Mouse (Mus musculus) myocyte (in vitro differentiated cells): Measurements from ENCODE around the gene Atxn3. TPM values are rescaled to one million over a fixed set of nuclear protein-coding genes. Genes with fewer than 3 reads are reported as not detected.

Experiments
- H3K27me3 ChIP-seq: one replicate; pipeline ENCODE4 v1.6.1; 2011; ENCODE audit not compliant: control insufficient read depth, insufficient read depth, insufficient read length
- H3K36me3 ChIP-seq: one replicate; pipeline ENCODE4 v1.6.1; 2011; ENCODE audit not compliant: control insufficient read depth, insufficient read depth
- H3K4me2 ChIP-seq: one replicate; pipeline ENCODE4 v1.6.1; 2011; ENCODE audit warnings: low read depth, control low read depth
- H3K4me3 ChIP-seq: one replicate; pipeline ENCODE4 v1.5.1; 2011; ENCODE audit warnings: mild to moderate bottlenecking, control low read depth, moderate library complexity
- H3K79me2 ChIP-seq: one replicate; pipeline ENCODE4 v1.6.1; 2011; ENCODE audit not compliant: control insufficient read depth, insufficient read depth
- H3ac ChIP-seq: one replicate; pipeline ENCODE4 v1.6.1; 2011; ENCODE audit not compliant: control insufficient read depth, insufficient read length
- CEBPB ChIP-seq: IDR thresholded peaks from 2 replicates; pipeline ENCODE4 v1.6.1; 2011; ENCODE audit warnings: mild to moderate bottlenecking, moderate library complexity; ENCODE audit not compliant: poor library complexity, insufficient read depth, severe bottlenecking
- E2F4 ChIP-seq: IDR thresholded peaks from one replicate; pipeline ENCODE4 v1.6.1; 2011; ENCODE audit warnings: mild to moderate bottlenecking, control low read depth, moderate library complexity; ENCODE audit not compliant: insufficient read depth
- MAX ChIP-seq: IDR thresholded peaks from one replicate; pipeline ENCODE4 v1.6.1; 2011; ENCODE audit warnings: low read depth, mild to moderate bottlenecking, control low read depth
- MYOD1 ChIP-seq, 3 experiments: IDR thresholded peaks; one replicate each; pipeline ENCODE4 v1.6.1; 2011; ENCODE audit warnings: control low read depth in 2 of 3, low read depth in 2 of 3, mild to moderate bottlenecking in 2 of 3, moderate library complexity in 1 of 3; ENCODE audit not compliant: insufficient read length in 2 of 3, control insufficient read depth in 1 of 3
- MYOG ChIP-seq, 3 experiments: IDR thresholded peaks; one replicate each; pipeline ENCODE4 v1.6.1; 2011; ENCODE audit warnings: control low read depth in 2 of 3, low read depth in 2 of 3, mild to moderate bottlenecking in 2 of 3; ENCODE audit not compliant: insufficient read length in 2 of 3, control insufficient read depth in 1 of 3, insufficient read depth in 1 of 3
- POLR2A ChIP-seq: IDR thresholded peaks from one replicate; pipeline ENCODE4 v1.6.1; 2011; ENCODE audit warnings: low read depth, mild to moderate bottlenecking, control low read depth, moderate library complexity; ENCODE audit not compliant: insufficient read length
- POLR2AphosphoS2 ChIP-seq: IDR thresholded peaks from one replicate; pipeline ENCODE4 v1.6.1; 2011; ENCODE audit warnings: low read depth, control low read depth; ENCODE audit not compliant: insufficient read length
- REST ChIP-seq: IDR thresholded peaks from one replicate; pipeline ENCODE4 v1.6.1; 2011; ENCODE audit warnings: mild to moderate bottlenecking, control low read depth, moderate library complexity; ENCODE audit not compliant: insufficient read depth, insufficient read length
- SRF ChIP-seq: IDR thresholded peaks from one replicate; pipeline ENCODE4 v1.6.1; 2011; ENCODE audit warnings: low read depth; ENCODE audit not compliant: control insufficient read depth, insufficient read length
- TCF12 ChIP-seq: IDR thresholded peaks from one replicate; pipeline ENCODE4 v1.6.1; 2011; ENCODE audit warnings: mild to moderate bottlenecking, control low read depth; ENCODE audit not compliant: poor library complexity, insufficient read depth, severe bottlenecking
- TCF3 ChIP-seq: IDR thresholded peaks from one replicate; pipeline ENCODE4 v1.6.1; 2011; ENCODE audit warnings: low read depth, control low read depth; ENCODE audit not compliant: insufficient read length
- USF1 ChIP-seq: IDR thresholded peaks from one replicate; pipeline ENCODE4 v1.6.1; 2011; ENCODE audit warnings: low read depth, mild to moderate bottlenecking, control low read depth, moderate library complexity
- polyA plus RNA-seq: library from polyadenylated mRNA; unstranded; fragments of >200 nt; fragmentation: generic; extraction: Trizol; gene quantifications from one replicate; pipeline ENCODE4 v1.2.1, GENCODE M21; 2012; ENCODE audit warnings: missing spikeins

The Atxn3 gene
- polyA plus RNA-seq, 1 experiment: 2.8 TPM

DNA sequence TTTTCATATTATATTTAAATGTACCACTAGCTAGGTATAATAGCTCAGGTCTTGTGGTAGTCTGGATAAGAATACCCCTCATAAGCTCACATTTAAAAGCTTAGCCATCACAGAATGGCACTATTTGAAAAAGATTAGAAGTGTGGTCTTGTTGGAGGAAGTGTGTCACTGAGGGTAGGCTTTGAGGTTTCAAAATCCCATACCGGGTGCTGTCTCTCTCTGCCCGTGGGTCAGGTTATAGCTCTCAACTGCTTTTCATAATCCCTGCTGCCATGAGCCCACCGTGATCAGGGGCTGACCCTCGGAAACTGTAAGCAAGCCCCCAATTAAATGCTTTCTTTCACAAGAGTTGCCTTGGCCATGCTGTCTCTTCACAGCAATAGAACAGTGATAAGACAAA, 53.1 kb downstream of the Atxn3 start:
- Histone ChIP-seq H3ac (no peak overlapping the region), H3K4me3 (no peak overlapping the region), H3K36me3 (peaks cover 2% of the 10 kb centered on the region), H3K27me3 (no peaks in the 10 kb centered on the region), H3K4me2 (no peak overlapping the region), H3K79me2 (peaks cover 4% of the 10 kb centered on the region)
- TF ChIP-seq USF1: no peak
- no peak for TF ChIP-seq MYOG (IDR thresholded peaks at IDR 0.05; ENCODE audit: control insufficient read depth in 1 of 3, insufficient read depth in 1 of 3, insufficient read length in 2 of 3, low read depth in 2 of 3)
- TF ChIP-seq MAX: no peak
- no peak for TF ChIP-seq CEBPB
- no peak for TF ChIP-seq REST
- no peak for TF ChIP-seq TCF12
- no peak for TF ChIP-seq TCF3
- TF ChIP-seq E2F4: no peak
- no peak for TF ChIP-seq POLR2A
- TF ChIP-seq SRF: no peak
- TF ChIP-seq POLR2AphosphoS2: no peak
- TF ChIP-seq MYOD1 (IDR thresholded peaks at IDR 0.05; ENCODE audit: control insufficient read depth in 1 of 3, insufficient read length in 2 of 3, low read depth in 2 of 3): no peak

DNA sequence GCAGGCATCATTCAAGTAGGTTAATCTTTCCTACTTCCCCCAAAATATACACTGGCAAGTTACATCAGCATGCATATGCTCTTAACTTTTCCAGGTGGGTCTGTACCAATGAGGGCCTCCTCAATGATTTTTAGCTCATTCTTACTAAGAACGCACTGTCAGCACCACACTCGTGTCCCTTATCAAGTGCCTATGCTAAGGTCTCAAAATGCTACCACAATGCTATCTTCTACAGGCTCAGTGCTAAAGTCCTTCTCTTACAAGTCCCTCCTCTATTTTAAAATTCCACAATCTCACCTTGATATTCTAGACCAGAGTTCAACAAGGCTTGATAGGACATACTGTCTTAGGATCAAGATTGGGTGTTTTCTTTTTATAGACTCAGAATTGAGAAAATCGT, 53.9 kb downstream of the Atxn3 start:
- no peak overlapping the region for H3K4me2 ChIP-seq
- peaks cover 4% of the 10 kb centered on the region for H3K79me2 ChIP-seq
- no peak for TF ChIP-seq REST
- no peak for TF ChIP-seq POLR2A
- TF ChIP-seq MYOG (IDR thresholded peaks at IDR 0.05; ENCODE audit: control insufficient read depth in 1 of 3, insufficient read depth in 1 of 3, insufficient read length in 2 of 3, low read depth in 2 of 3): no peak
- TF ChIP-seq E2F4: no peak
- no peak for TF ChIP-seq POLR2AphosphoS2
- TF ChIP-seq TCF3: no peak
- no peak for TF ChIP-seq USF1
- H3ac ChIP-seq: no peak overlapping the region
- H3K27me3 ChIP-seq: no peaks in the 10 kb centered on the region
- no peak overlapping the region for H3K4me3 ChIP-seq
- H3K36me3 ChIP-seq: peaks cover 7% of the 10 kb centered on the region

DNA sequence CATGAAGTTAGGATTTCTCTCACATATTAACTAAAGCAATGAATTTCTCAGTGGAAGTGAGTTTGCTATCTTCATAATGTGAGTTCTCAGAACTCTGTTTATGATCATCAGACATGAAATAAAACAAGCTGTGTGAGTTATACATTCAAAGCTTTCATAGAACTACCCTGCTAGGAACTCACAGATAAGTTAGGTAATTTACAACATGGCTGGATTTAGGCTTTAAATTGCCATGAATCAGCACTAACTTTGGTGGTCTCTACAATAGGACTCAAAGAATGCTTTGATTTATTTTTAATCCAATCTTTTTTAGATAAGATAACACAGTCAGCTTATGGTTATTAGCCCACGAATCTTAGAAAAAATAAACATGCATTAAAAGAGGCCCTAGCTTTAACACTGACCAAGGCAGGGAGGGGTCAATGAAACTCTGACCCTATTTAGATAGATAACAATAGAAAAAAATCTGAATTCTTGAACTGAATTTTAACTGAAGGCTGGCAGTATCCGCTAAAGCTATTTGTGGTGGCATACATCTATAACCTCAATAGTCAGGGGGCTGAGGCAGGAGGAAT, 58.3 kb downstream of the Atxn3 start:
- Histone ChIP-seq H3K36me3 (peaks cover 23% of the 10 kb centered on the region), H3K79me2 (no peaks in the 10 kb centered on the region), H3ac (no peak overlapping the region), H3K4me2 (no peak overlapping the region), H3K4me3 (no peak overlapping the region), H3K27me3 (no peaks in the 10 kb centered on the region)
- TF ChIP-seq USF1: no peak
- TF ChIP-seq TCF3: no peak
- no peak for TF ChIP-seq MAX
- no peak for TF ChIP-seq MYOD1 (IDR thresholded peaks at IDR 0.05; ENCODE audit: control insufficient read depth in 1 of 3, insufficient read length in 2 of 3, low read depth in 2 of 3)
- TF ChIP-seq TCF12: no peak
- TF ChIP-seq E2F4: no peak
- TF ChIP-seq SRF: no peak
- no peak for TF ChIP-seq CEBPB
- no peak for TF ChIP-seq REST
- TF ChIP-seq MYOG (IDR thresholded peaks at IDR 0.05; ENCODE audit: control insufficient read depth in 1 of 3, insufficient read depth in 1 of 3, insufficient read length in 2 of 3, low read depth in 2 of 3): no peak
- no peak for TF ChIP-seq POLR2AphosphoS2

DNA sequence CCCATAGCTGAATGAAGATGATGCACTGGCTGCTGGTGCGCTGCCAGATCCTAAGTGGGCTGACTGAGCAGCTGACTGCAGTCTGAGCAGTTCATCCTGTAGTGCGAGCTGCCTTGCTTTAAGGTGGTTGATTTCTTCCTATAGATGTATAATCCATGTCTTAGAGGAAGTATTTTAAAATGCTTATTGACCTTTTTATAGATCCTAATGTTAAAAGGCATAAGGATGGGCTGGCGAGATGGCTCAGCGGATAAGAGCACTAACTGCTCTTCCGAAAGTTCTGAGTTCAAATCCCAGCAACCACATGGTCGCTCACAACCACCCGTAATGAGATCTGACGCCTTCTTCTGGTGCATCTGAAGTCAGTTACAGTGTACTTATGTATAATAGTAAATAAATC, 59.1 kb downstream of the Atxn3 start:
- no peak overlapping the region for H3ac ChIP-seq
- H3K4me3 ChIP-seq: no peak overlapping the region
- H3K4me2 ChIP-seq: no peak overlapping the region
- H3K27me3 ChIP-seq: no peaks in the 10 kb centered on the region
- peaks cover 30% of the 10 kb centered on the region for H3K36me3 ChIP-seq
- H3K79me2 ChIP-seq: no peaks in the 10 kb centered on the region
- TF ChIP-seq CEBPB (no peak), REST (no peak), USF1 (no peak), POLR2A (no peak), MYOG (IDR thresholded peaks at IDR 0.05; ENCODE audit: control insufficient read depth in 1 of 3, insufficient read depth in 1 of 3, insufficient read length in 2 of 3, low read depth in 2 of 3) (no peak), POLR2AphosphoS2 (no peak), TCF12 (no peak), TCF3 (no peak), MYOD1 (IDR thresholded peaks at IDR 0.05; ENCODE audit: control insufficient read depth in 1 of 3, insufficient read length in 2 of 3, low read depth in 2 of 3) (no peak), SRF (no peak), MAX (no peak), E2F4 (no peak)

DNA sequence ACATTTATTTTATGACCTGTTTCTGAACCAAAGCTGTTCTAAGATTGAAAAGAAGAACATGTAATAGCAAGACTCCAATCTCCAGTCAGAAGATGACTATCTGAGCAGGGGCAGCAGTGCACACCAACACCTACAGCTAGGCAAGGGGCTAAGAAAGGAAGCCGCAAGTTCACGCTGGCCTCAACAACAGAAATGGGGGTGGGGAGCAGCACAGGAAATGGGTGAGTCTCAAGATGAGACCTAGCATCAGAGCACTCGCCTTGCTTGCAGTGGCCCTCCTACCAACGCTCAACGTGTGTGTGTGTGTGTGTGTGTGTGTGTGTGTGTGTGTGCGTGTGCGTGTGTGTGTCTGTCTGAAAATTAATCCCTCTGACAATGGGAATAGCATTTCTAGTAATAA, 60.9 kb downstream of the Atxn3 start:
- no peak overlapping the region for H3K4me3 ChIP-seq
- peaks cover 41% of the 10 kb centered on the region for H3K36me3 ChIP-seq
- no peaks in the 10 kb centered on the region for H3K79me2 ChIP-seq
- H3K27me3 ChIP-seq: no peaks in the 10 kb centered on the region
- no peak overlapping the region for H3K4me2 ChIP-seq
- H3ac ChIP-seq: no peak overlapping the region
- TF ChIP-seq POLR2A (no peak), MYOD1 (IDR thresholded peaks at IDR 0.05; ENCODE audit: control insufficient read depth in 1 of 3, insufficient read length in 2 of 3, low read depth in 2 of 3) (no peak), MAX (no peak), REST (no peak), CEBPB (no peak), POLR2AphosphoS2 (no peak), TCF3 (no peak), E2F4 (no peak), TCF12 (no peak), SRF (no peak), MYOG (IDR thresholded peaks at IDR 0.05; ENCODE audit: control insufficient read depth in 1 of 3, insufficient read depth in 1 of 3, insufficient read length in 2 of 3, low read depth in 2 of 3) (no peak), USF1 (no peak)
